Mouse (Mus musculus) mouse trophoblast stem cell (cell line): Measurements from ENCODE around the gene Lcn3.
"Not testable (repeated sequence)": the region's sequence is repeated elsewhere in the genome, so short reads cannot be mapped to it uniquely, and the experiment has no call there.

Experiments
- in situ Hi-C, 2 experiments: fragments of 300-500 bp; cut with MseI, MboI; formaldehyde crosslinking; loops; 2 replicates in 1 of 2; 3 replicates in 1 of 2; pipeline ENCODE4 v1.15.1; 2025

Lcn3 gene

GRCm38 (mm10) chr2:25765269-25765668, at the start of gene Lcn3:
Gene Lcn3, plus strand, starts transcription at chr2:25765569.
- in situ Hi-C loops, result no loop called here

- in situ Hi-C loops, result no loop called here
These were observed 48.1 kb upstream of the Lcn3 start for GRCm38 (mm10) chr2:25717222-25717621.

GRCm38 (mm10) chr2:25733199-25733930, 32.0 kb upstream of the Lcn3 start:
- in situ Hi-C loops, result no loop called here

GRCm38 (mm10) chr2:25736709-25737108, 28.7 kb upstream of the Lcn3 start, which contains the start of gene Obp2b:
Gene Obp2b, plus strand, starts transcription at chr2:25737009.
- in situ Hi-C loops, result not testable (repeated sequence)

GRCm38 (mm10) chr2:25741671-25742070, 23.7 kb upstream of the Lcn3 start:
- in situ Hi-C loops, result no loop called here

- in situ Hi-C loops, result no loop called here
These were observed 11.2 kb upstream of the Lcn3 start for GRCm38 (mm10) chr2:25754201-25754600.

GRCm38 (mm10) chr2:25758064-25758625, 7.2 kb upstream of the Lcn3 start:
- in situ Hi-C loops, result no loop called here

- in situ Hi-C loops, result no loop called here
These were observed 2.4 kb downstream of the Lcn3 start for GRCm38 (mm10) chr2:25767764-25768163.

- in situ Hi-C loops, result no loop called here
These were observed 8.1 kb downstream of the Lcn3 start for GRCm38 (mm10) chr2:25773507-25773906.

GRCm38 (mm10) chr2:25774640-25775039, 9.3 kb downstream of the Lcn3 start:
- in situ Hi-C loops, result no loop called here

GRCm38 (mm10) chr2:25775991-25776390, 10.6 kb downstream of the Lcn3 start:
- in situ Hi-C loops, result no loop called here

- in situ Hi-C loops, result no loop called here
These were observed 11.3 kb downstream of the Lcn3 start, which contains the start of gene Lcn11 for GRCm38 (mm10) chr2:25776717-25777116. Gene Lcn11, plus strand, starts transcription at chr2:25777017.

GRCm38 (mm10) chr2:25779076-25779475, 13.7 kb downstream of the Lcn3 start:
- in situ Hi-C loops, result no loop called here

- in situ Hi-C loops, result no loop called here
These were observed 15.6 kb downstream of the Lcn3 start for GRCm38 (mm10) chr2:25780921-25781320.

GRCm38 (mm10) chr2:25781957-25782356, 16.6 kb downstream of the Lcn3 start, which contains the start of gene Gm13539:
Gene Gm13539, plus strand, starts transcription at chr2:25782257.
- in situ Hi-C loops, result no loop called here

GRCm38 (mm10) chr2:25785573-25786322, 20.4 kb downstream of the Lcn3 start:
- in situ Hi-C loops, result no loop called here

- in situ Hi-C loops, result no loop called here
These were observed 23.7 kb downstream of the Lcn3 start for GRCm38 (mm10) chr2:25789092-25789491.

- in situ Hi-C loops, result no loop called here
These were observed 32.3 kb downstream of the Lcn3 start for GRCm38 (mm10) chr2:25797635-25798034.

- in situ Hi-C loops, result no loop called here
These were observed 32.7 kb downstream of the Lcn3 start for GRCm38 (mm10) chr2:25798065-25798464.

GRCm38 (mm10) chr2:25811711-25812110, 46.3 kb downstream of the Lcn3 start:
- in situ Hi-C loops, result no loop called here

GRCm38 (mm10) chr2:25813364-25813763, 48.0 kb downstream of the Lcn3 start:
- in situ Hi-C loops, result no loop called here

GRCm38 (mm10) chr2:25815748-25816147, 50.4 kb downstream of the Lcn3 start, which contains the start of gene Glt6d1:
Gene Glt6d1, minus strand, starts transcription at chr2:25815848.
- in situ Hi-C loops, result not testable (repeated sequence)
